Mouse (Mus musculus): ENCODE results near the gene Usb1. TPM values are rescaled to one million over a fixed set of nuclear protein-coding genes. Genes with fewer than 3 reads are reported as not detected.
A peak's percentile ranks its signal among the peaks of the same experiment; 100 is the strongest.

Usb1 gene
- total RNA-seq (2021), result 10 to 100 TPM; 18.6 TPM
- long read RNA-seq, experiment 1, transcript Usb1-201 (7 exons, 1,758 nt), result major isoform, 22 of 29 reads
- long read RNA-seq, experiment 1, partial matches to known transcripts, result 0 of 29 reads
- long read RNA-seq, experiment 1, other reads (novel, unspliced or antisense), result 6 of 29 reads
- long read RNA-seq, experiment 2, transcript Usb1-201 (7 exons, 1,758 nt), result major isoform, 21 of 30 reads
- long read RNA-seq, experiment 2, partial matches to known transcripts, result 0 of 30 reads
- long read RNA-seq, experiment 2, other reads (novel, unspliced or antisense), result 9 of 30 reads

- DNase-seq, result peak; percentile 98
- intact Hi-C loops (cut with DNase I), result loop anchor here (1.0 kb wide), 1 partner anchor 78 kb away; no protein-coding TSS in a partner anchor
Observed at GRCm38 (mm10) chr8:95331720-95332436, at the start of gene Usb1, which contains the start of gene Zfp319. Gene Usb1, plus strand, starts transcription at chr8:95332284. Gene Zfp319, minus strand, starts transcription at chr8:95331950.

DNA sequence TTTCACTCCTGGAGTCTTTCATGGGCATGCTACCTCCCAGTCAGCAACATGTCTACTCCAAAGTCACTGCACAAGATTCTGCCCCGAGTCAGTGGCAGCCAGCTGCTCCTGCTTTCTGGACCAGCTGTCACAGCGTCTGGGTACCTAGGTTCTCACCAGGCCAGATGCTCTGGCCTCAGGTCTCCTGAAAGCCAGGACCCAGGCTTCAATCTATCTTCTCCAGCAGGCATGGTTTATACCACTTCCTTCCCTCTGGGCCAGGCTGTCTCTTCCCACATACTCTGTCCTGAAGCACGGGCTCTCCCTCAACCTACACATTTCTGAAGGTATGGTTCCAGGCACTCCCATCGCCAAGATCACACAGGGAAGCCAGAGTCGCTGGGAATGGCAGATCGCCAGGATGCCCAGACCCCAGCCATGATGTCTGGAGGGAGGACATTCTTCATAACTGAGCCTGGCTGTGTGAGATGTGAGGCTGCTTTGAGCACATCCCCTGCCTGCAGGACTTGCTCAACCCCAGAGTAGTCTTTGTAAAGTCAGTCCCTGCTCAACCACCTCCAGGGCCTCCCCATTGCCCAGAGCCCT, 42.9 kb upstream of the Usb1 start:
- intact Hi-C loops (cut with DNase I), result no loop called here

DNA sequence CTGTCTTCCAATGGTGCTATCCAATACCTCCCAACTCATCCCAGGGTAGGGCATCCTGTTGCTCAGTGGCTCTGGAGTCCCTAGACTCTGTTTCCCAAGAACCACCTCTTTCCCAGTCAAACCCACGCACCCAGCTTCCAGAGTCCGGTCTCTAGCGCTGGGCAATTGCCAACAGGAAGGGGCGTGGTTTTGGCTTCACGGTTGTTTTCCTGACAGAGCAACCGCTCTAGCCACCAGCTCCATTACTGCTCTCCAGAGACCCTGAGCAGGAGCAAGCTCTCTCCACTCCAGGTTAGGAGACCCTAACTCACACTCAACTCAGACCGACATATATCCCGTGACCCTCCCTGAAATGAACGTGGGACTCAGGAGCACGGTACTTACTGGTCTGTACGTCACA, 38.9 kb upstream of the Usb1 start:
- peak; percentile 90 to 94 for DNase-seq
- intact Hi-C loops (cut with DNase I), result no loop called here

More for the DNA sequence above, 42.9 kb upstream of the Usb1 start:
- DNase-seq, result no peak

- DNase-seq, result peak; percentile 56 to 64
- intact Hi-C loops (cut with DNase I), result no loop called here
Observed at GRCm38 (mm10) chr8:95293891-95294290, 38.2 kb upstream of the Usb1 start.

GRCm38 (mm10) chr8:95302410-95302809, 29.7 kb upstream of the Usb1 start:
- intact Hi-C loops (cut with DNase I), result loop anchor here (2.0 to 10.0 kb wide), 2 partner anchors 48 to 198 kb away; no protein-coding TSS in a partner anchor
- peak; percentile 27 to 61 for DNase-seq

- DNase-seq, result no peak
- intact Hi-C loops (cut with DNase I), result loop anchor here (10.0 kb wide), 1 partner anchor 201 kb away; no protein-coding TSS in a partner anchor
Observed at GRCm38 (mm10) chr8:95305526-95305925, 26.6 kb upstream of the Usb1 start.

GRCm38 (mm10) chr8:95306431-95306830, 25.7 kb upstream of the Usb1 start, which contains the start of gene Cngb1:
Gene Cngb1, minus strand, starts transcription at chr8:95306585.
- intact Hi-C loops (cut with DNase I), result loop anchor here (10.0 kb wide), 1 partner anchor 202 kb away; no protein-coding TSS in a partner anchor
- no peak for DNase-seq

DNA sequence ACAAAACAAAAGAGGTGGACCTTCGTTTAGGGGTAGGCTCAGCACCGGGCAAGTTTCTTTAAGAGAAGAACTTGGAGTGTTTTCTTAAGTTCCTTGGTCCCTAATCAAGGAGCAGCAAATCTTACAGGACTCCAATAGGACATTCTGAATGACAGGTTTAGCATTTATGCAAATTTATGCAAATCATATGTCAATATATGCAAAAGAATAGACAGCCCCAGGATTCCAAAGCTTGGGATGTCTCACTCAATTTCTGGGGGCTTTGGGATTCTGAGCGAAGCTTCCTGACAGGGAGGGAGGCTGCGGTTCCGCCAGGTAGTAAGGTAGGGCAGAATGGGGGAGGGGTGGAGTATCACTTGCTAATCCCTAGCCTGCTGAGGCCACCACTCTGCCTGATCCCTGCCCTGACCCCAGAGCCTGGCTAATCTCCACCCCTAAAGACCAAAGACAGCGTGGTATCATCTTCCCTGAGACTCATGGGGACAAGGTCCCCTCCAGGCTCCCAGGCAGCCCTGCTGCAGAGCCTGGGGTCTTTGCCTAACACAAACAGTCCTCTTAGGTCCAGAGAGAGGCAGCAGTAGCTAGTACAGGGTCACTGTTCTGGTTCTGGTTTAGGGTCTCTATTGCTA, 21.6 kb upstream of the Usb1 start, which contains the start of gene Tepp:
Gene Tepp (plus strand): TSS at position 225 of the 629 bp plus-strand sequence.
- no peak for DNase-seq
- intact Hi-C loops (cut with DNase I), result no loop called here

GRCm38 (mm10) chr8:95312836-95313235, 19.2 kb upstream of the Usb1 start:
- intact Hi-C loops (cut with DNase I), result no loop called here
- DNase-seq, result peak in 1 of 2 experiments; percentile 29

DNA sequence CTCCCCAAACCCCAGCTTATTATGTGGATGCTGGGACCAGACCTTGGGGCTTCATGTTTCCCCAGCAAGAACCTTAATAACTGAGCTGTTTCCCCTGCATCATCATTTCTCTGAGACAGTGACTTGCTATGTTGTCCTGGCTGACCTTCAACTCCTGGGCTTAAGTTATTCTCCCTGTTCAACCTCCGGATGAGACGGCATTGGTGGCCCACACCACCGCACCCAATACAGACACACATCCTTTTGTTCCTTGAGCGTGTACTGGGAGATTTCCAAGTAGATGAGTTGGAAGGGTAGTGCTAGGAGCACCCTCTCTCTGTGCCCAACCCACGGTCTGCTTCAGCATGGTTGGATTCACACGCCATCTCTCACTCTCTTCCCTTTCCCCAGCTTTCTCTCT, 18.2 kb upstream of the Usb1 start:
- intact Hi-C loops (cut with DNase I), result no loop called here
- no peak for DNase-seq

DNA sequence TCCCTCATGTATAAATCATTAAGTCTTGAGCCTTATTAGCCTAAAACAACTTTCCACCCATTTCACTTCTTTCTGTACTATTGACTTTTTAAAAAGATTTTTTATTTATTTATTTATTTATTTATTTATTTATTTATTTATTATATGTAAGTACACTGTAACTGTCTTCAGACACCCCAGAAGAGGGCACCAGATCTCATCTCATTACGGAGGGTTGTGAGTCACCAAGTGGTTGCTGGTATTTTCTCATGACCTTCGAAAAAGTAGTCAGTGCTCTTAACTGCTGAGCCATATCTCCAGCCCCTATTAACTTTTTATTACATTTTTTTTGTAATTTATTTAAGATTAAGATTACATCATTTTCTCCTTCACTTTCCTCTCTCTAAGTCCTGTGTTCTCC, 17.4 kb upstream of the Usb1 start:
- intact Hi-C loops (cut with DNase I), result no loop called here

GRCm38 (mm10) chr8:95315350-95315749, 16.7 kb upstream of the Usb1 start:
- intact Hi-C loops (cut with DNase I), result no loop called here
- DNase-seq, result no peak

More for the DNA sequence above, 17.4 kb upstream of the Usb1 start:
- DNase-seq, result no peak

GRCm38 (mm10) chr8:95320224-95321139, 11.6 kb upstream of the Usb1 start:
- peak; percentile 36 to 58 for DNase-seq
- intact Hi-C loops (cut with DNase I), result no loop called here

DNA sequence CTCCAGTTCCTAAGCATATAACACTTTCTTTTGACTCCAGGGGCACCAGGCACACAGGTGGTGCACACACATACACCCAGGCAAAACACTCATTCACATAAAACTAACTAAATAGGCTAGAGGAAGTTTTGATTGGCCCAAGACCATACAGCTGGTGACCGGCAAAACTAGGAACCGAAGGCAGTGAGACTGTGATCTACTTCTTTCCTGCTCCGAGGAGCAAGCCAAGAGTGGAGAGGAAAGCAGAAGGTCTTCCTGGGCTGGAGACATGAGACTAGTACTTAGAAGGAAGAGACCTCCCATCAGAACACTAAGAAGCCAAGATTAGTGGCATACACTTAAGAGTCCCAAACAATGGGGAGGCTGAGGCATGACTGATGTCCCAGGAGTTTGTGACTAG, 8.9 kb upstream of the Usb1 start:
- DNase-seq, result no peak
- intact Hi-C loops (cut with DNase I), result no loop called here

DNA sequence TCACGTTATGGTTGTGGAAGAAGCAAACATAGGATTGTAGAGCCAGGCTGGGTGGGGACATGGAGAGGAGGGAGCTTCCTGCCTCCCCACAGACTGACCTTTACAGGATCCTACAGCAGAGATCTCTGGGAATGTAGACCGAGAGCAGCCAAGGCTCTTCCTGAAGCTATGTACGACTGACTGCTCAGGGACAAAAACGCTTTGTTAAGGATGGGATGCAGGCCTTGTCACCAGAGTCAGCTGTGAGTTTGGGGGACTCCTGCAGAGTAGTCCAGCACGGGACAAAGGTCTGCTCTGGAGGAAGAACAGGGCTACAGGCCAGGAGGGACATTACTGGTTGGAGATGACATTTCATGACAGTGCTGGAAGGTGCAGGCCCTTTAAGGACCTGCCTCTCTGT, 7.4 kb upstream of the Usb1 start:
- no peak for DNase-seq
- intact Hi-C loops (cut with DNase I), result no loop called here

DNA sequence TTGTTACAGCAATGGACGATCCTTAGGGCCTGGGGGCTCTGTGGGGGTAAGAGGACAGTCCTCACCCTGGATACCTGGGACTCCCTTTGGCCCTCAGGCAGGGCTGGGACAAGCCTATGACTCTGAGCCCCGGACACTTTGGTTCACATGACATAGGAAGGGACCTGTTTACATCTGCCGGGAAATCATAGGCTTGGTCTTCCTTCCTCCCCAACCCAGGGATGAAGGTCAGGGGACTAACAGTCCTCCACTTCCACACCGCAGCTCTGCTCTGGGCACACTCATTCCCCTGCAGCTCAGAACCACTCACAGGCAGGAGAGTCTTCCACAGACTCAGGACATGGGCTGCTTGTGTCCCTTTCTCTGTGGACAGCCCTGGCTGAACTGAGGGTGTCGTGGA, 5.3 kb upstream of the Usb1 start:
- intact Hi-C loops (cut with DNase I), result no loop called here
- no peak for DNase-seq

DNA sequence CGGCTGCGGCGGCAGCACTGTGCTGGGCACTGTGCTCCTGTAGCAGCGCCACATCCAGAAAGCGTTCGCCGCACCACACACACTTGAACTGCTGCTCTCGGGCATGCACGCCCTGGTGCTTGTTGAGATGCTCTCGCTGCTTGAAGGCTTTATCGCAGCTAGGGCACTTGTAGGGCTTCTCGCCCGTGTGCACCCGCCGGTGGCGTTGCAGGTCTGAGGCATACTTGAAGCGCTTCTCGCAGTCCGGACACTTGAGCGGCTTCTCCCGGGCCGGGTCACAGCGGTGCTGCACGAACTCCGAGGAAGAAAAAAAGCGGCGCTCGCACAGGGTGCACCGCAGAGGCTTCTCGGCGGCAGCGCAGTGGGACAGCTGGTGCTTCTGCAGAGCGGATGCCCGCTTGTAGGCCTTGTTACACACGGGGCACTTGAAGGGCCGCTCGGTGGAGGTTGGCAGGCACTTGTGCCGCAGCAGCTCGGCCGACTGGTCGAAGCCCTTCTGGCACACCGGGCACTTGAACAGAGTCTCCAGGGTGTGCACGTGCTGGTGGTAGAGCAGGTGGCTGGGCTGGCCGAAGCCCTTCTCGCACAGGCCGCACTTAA, 4.1 kb upstream of the Usb1 start:
- DNase-seq, result no peak
- intact Hi-C loops (cut with DNase I), result no loop called here

DNA sequence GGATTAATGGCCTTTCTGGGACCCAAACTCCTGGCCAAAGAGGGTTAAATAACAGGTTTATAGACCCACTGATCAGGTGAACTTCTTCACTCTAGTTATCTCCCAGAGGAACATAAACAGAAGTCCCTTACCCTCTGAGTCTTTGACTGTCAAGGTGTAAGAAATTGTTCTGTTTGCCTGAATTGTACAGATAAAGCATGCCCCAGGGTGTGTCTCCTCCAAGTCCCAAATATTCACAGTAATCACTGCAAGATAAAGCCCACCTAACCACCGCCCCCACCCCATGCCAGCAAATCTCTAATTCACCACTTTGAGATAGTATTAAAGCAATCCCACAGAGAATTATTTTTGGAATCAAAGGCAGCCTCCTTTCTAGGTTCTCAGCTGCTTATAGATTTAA, 1.7 kb upstream of the Usb1 start:
- no peak for DNase-seq
- intact Hi-C loops (cut with DNase I), result no loop called here

DNA sequence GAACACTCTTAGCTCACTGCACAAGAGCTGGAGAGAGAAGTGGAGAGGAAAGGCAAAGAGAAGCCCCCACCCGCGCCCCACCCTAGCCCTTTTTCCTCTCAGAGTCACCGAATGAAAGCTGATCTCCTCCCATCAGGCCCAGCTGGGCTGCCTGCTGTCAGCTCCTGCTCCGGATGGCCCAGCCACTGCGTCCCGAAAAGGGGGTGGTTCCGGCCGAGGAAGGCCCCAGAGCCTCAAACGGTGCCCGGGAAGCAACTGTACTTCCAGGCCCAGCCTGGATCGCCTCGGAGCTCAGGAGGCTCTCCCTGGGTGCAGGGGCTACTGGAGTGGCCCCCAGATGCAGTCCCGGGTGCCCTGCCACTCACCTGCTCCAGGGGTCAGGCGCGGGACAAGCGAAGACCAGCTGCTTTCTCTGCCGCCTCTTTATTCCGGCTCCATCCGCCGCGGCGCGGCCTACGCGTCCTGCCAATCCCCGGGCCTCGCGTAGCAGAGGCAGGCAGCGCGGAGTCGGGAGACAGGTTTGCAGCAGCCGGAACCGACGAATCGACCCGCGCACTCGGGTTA, 846 bp upstream of the Usb1 start:
- DNase-seq, result peak in 1 of 2 experiments; percentile 76
- intact Hi-C loops (cut with DNase I), result loop anchor here (1.0 kb wide), 1 partner anchor 77 kb away; no protein-coding TSS in a partner anchor

All from heart, postnatal 14 days (tissue).